Mouse (Mus musculus) limb, embryonic 14.5 days (tissue): ENCODE results near the gene 2010106E10Rik. TPM values are rescaled to one million over a fixed set of nuclear protein-coding genes. Genes with fewer than 3 reads are reported as not detected.

ENCODE experiments used
- ATAC-seq: fragments of 200-750 bp; cut with Nextera tagmentation; 2 replicates; pipeline ENCODE4 v1.8.0; 2017; ENCODE audit warnings: low read depth, moderate number of reproducible peaks, moderate TSS enrichment; ENCODE audit not compliant: low FRiP score
- DNase-seq: peaks from one replicate; pipeline ENCODE4 v3.0.0-alpha.2; 2015; ENCODE audit warnings: low spot score
- H3K27ac ChIP-seq: fragments of 300-500 bp; sonication (generic); replicated peaks from 2 replicates; pipeline ENCODE4 v1.5.1; 2014; ENCODE audit warnings: low read depth, mild to moderate bottlenecking, low read length, moderate library complexity, mixed read lengths
- H3K27me3 ChIP-seq: fragments of 300-500 bp; sonication (generic); 2 replicates; pipeline ENCODE4 v1.6.1; 2014; ENCODE audit warnings: low read length, mixed read lengths; ENCODE audit not compliant: control insufficient read depth, insufficient read depth
- H3K36me3 ChIP-seq: fragments of 300-500 bp; sonication (generic); 2 replicates; pipeline ENCODE4 v1.6.1; 2014; ENCODE audit warnings: mild to moderate bottlenecking, low read length, moderate library complexity, mixed read lengths; ENCODE audit not compliant: control insufficient read depth, insufficient read depth
- H3K4me1 ChIP-seq: fragments of 300-500 bp; sonication (generic); 2 replicates; pipeline ENCODE4 v1.6.1; 2014; ENCODE audit warnings: antibody characterized with exemption, low read length, mixed read lengths; ENCODE audit not compliant: control insufficient read depth, insufficient read depth
- H3K4me2 ChIP-seq: fragments of 300-500 bp; sonication (generic); replicated peaks from 2 replicates; pipeline ENCODE4 v1.6.1; 2014; ENCODE audit warnings: low read depth, mild to moderate bottlenecking, low read length, moderate library complexity; ENCODE audit not compliant: severe bottlenecking
- H3K4me3 ChIP-seq: fragments of 300-500 bp; sonication (generic); replicated peaks from 2 replicates; pipeline ENCODE4 v1.5.1; 2014; ENCODE audit warnings: low read length
- H3K9ac ChIP-seq: fragments of 300-500 bp; sonication (generic); 2 replicates; pipeline ENCODE4 v1.6.1; 2014; ENCODE audit warnings: mild to moderate bottlenecking, low read depth, low read length, moderate library complexity; ENCODE audit not compliant: severe bottlenecking
- H3K9me3 ChIP-seq: fragments of 300-500 bp; sonication (generic); 2 replicates; pipeline ENCODE4 v1.6.1; 2016; ENCODE audit warnings: low read length; ENCODE audit not compliant: control insufficient read depth
- POLR2A ChIP-seq: fragments of 200-500 bp; IDR thresholded peaks from 2 replicates; pipeline ENCODE4 v1.8.0; 2012; ENCODE audit warnings: inconsistent platforms, mild to moderate bottlenecking, moderate library complexity, borderline replicate concordance; ENCODE audit not compliant: insufficient read depth, insufficient read length; ENCODE audit errors: extremely low read depth
- WGBS: fragments of 180-500 bp; shearing (Covaris S2); extraction: QIAGEN DNeasy Blood & Tissue Kit; methylation state at CpG from one replicate; pipeline ENCODE4 v1.1.7; 2014; 5-methylcytosine and 5-hydroxymethylcytosine counted together
- polyA plus RNA-seq, 2 experiments: library from polyadenylated mRNA; depleted of rRNA in 1 of 2; stranded (reverse) in 1 of 2; unstranded in 1 of 2; fragments of >200 nt; fragmentation: Nextera tagmentation in 1 of 2; extraction: Ambion mirVana in 1 of 2; gene quantifications; 2 replicates each; pipeline versions ENCODE4 v1.2.1 to v1.2.3; 2012 to 2014

The 2010106E10Rik gene
- not detected in 2 replicates for polyA plus RNA-seq (2012; rRNA removed)
- not detected in 2 replicates for polyA plus RNA-seq (2014; fragmentation: Nextera tagmentation; extraction: Ambion mirVana)

DNA sequence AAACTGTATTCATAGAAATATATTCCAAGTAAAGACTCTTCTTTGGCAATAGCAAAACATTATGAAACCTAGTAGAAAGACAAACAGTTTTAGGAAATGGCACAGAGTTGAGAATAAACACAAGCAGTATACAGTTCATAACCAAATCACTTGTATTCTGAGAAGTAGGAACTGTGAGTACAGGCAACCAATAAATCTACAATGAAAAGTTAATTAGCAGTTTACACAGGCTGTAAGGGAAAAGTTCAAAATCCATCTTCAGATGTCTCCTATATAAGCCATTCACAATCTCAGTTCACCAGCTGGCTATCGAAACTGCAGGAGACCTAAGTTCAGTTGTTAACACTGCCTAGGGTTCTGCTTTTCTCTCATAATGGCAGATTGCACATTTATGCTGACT, at the start of gene 2010106E10Rik:
TSS of gene 2010106E10Rik (plus strand) at position 301 of the 400 bp plus-strand sequence.
- ATAC-seq (no peak), DNase-seq (no peak)
- H3K27me3 ChIP-seq, result no peaks in the 10 kb centered on the region
- no peak within 1 kb of the TSS for H3K9ac ChIP-seq
- no peaks in the 10 kb centered on the region for H3K9me3 ChIP-seq
- no peaks in the 10 kb centered on the region for H3K4me1 ChIP-seq
- no peak within 1 kb of the TSS for H3K4me2 ChIP-seq
- H3K27ac ChIP-seq, result no peak within 1 kb of the TSS
- no peaks in the 10 kb centered on the region for H3K36me3 ChIP-seq
- 42% methylated on average over 1 of the region's 1 CpGs for WGBS
- no peak within 1 kb of the TSS for H3K4me3 ChIP-seq
- no peak for TF ChIP-seq POLR2A

DNA sequence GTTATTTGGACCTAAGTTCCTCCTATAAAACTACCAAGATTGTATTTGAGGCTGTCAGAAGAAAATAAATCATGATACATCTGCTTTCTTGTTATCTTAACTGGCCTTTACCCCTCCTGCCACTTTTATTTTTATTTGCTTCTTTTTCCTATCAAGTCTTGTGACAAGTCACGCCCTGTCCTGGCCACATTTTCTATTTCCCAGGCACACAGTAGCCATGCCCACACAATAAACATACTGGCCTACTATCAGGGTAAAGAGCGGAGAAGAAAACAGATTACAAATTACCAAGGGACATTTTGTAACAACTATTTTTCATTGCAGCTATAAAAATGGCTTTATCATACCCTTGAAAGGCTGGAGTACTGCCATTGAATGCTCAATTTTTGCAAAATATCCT, 10.6 kb downstream of the 2010106E10Rik start:
- Histone ChIP-seq H3K27me3 (no peaks in the 10 kb centered on the region), H3K9ac (no peak overlapping the region), H3K9me3 (no peaks in the 10 kb centered on the region), H3K4me3 (no peak overlapping the region), H3K27ac (no peak overlapping the region), H3K36me3 (no peaks in the 10 kb centered on the region), H3K4me1 (no peaks in the 10 kb centered on the region), H3K4me2 (no peak overlapping the region)
- ATAC-seq (no peak), DNase-seq (no peak)
- 70% methylated on average over 2 of the region's 2 CpGs for WGBS
- no peak for TF ChIP-seq POLR2A

DNA sequence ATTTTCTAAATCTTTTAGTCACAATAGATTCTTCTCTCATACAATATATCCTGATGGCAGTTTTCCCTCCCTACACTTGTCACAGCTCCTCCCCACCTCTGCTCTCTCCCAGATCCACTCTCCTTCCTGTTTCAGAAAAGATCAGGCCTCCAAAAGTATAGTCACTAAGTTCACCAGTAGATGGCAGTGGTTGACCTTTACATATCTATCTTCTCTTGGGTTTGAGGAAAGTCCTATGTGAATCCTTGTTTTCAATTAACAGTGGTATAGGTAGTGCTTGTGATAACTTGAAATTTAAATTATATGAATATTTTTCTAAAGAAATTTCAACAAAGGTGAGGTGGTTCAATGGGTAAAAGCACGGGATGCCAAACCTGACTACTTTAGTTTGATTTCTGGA, 29.7 kb downstream of the 2010106E10Rik start:
- 83% methylated on average over 1 of the region's 1 CpGs for WGBS
- Histone ChIP-seq H3K9ac (no peak overlapping the region), H3K9me3 (no peaks in the 10 kb centered on the region), H3K4me3 (no peak overlapping the region), H3K27ac (no peak overlapping the region), H3K36me3 (no peaks in the 10 kb centered on the region), H3K4me2 (no peak overlapping the region), H3K4me1 (no peaks in the 10 kb centered on the region), H3K27me3 (no peaks in the 10 kb centered on the region)
- DNase-seq (peak; percentile 68), ATAC-seq (no peak; the same call in 1 of the 2 replicates)
- no peak for TF ChIP-seq POLR2A

DNA sequence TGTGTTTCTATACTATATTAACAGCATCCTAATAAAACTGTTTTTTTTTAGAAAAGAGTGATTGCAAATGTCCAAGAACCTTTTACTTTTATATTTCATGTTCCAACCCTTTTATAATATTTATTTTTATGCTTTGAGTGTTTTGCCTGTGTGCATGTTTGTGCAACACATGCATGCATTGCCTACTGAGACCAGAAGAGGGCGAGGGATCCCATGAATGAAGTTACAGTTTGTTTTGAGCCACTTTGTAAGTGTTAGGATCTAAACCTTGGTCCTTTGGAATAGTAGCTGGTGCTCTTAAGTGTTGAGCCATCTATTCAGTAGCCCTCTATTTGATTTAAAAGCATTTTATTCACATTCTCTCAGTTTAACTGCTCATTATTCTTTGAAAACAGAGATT, 48.0 kb downstream of the 2010106E10Rik start:
- WGBS, result 39% methylated on average over 1 of the region's 1 CpGs
- Histone ChIP-seq H3K9ac (no peak overlapping the region), H3K27me3 (no peaks in the 10 kb centered on the region), H3K27ac (no peak overlapping the region), H3K9me3 (no peaks in the 10 kb centered on the region), H3K4me1 (no peaks in the 10 kb centered on the region), H3K36me3 (no peaks in the 10 kb centered on the region), H3K4me3 (no peak overlapping the region), H3K4me2 (no peak overlapping the region)
- TF ChIP-seq POLR2A, result no peak
- DNase-seq, result no peak
- no peak for ATAC-seq

DNA sequence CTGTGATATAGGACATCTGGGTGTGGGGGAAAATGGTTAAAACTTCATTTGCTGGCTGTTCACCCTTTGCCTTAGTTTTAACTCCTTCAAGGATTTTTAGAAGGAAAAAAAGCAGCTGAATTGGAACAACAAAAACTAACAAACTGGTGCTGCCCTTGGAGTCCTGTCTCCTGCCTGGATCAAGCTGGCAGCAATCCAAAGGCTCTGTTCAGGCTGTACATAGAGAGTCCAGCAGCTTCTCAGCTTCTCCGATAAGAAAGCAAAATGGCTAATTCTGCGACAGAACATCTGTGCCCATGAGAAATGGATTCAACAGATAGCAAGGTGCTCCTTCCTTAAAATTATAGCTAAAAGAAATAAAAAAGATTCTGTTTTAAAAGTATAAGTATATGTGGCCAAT, 72.6 kb downstream of the 2010106E10Rik start:
- H3K36me3 ChIP-seq, result no peaks in the 10 kb centered on the region
- no peaks in the 10 kb centered on the region for H3K4me1 ChIP-seq
- WGBS, result 91% methylated on average over 2 of the region's 2 CpGs
- DNase-seq, result no peak
- no peaks in the 10 kb centered on the region for H3K27me3 ChIP-seq
- H3K9me3 ChIP-seq, result no peaks in the 10 kb centered on the region
- no peak for ATAC-seq
- no peak overlapping the region for H3K27ac ChIP-seq
- no peak for TF ChIP-seq POLR2A
- no peak overlapping the region for H3K4me3 ChIP-seq
- no peak overlapping the region for H3K4me2 ChIP-seq
- H3K9ac ChIP-seq, result no peak overlapping the region
